Mouse (Mus musculus): ENCODE data around the gene Mex3a.

Gene Mex3a

DNA sequence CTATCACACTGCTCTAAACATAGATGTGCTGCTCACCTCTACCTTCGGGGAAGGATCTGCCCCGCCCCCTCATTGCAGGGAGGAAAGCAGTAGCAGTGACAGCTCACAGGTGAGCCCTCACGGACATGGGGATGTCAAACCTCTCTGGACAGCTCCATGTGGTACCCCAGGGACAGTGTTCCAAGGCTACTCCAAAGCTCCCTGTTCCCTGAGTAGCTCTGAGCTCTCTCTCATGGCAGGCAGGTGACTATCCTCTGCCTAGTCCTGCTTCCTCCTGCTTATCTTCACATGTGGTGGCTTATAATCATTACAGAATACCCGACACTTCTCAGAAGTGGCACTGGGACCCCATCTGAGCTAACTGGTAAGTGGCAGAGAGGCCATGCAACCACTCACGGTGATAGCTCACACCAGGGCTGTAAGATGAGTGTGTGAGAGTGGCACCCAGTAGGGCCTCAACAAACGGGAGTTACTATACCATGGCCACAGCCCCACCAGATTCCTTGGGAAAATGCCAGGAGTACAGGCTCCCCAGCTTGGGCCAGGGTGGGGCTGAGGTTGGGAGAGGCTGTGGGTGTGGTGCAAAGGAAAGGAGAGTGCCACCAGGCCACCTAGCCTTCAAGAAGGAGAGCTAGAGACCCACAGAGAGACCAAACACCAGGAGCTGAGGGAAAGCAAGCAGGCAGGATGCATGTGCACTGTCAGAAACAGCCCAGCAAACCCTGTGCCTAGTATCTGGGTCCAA, 14.7 kb downstream of the Mex3a start:
- no peak for DNase-seq

DNA sequence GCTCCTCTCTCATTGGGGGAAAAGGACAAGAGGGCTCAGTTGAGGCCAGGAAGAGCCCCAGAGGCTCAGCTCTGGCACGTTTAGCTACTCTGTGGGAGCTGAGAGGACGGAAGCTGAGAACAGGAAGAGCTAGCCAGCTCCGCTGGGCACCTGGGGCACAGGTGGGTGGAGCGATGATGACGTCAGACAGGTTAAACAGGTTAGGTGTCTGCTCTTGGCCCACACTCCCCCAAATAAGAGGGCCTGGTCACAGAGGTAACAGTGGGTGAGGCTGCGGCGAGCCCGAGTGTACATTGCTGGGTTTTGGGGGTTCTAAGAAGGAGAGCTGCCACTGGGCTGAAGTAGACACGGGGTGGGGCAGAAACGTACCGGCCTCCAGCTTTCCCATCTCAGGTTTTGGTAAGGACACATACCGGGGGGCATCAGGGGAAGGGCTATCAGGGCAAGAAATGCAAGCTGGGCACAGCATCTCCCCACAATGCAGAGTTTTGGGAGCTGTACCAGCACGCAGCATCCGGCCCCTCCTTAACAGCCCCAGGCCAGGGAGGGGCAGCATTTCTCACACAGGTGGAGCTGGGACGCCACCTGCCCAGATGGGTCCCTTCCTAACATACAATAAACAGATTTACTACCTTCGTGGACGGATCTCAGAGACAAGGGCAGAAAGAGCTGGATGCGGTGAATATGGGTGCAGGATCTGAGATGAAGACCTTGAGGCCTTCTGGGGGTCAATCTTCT, 16.2 kb downstream of the Mex3a start, which contains the start of gene Rab25:
Gene Rab25, minus strand, starts transcription at position 121 of the 738 bp plus-strand sequence.
- DNase-seq, result no peak

DNA sequence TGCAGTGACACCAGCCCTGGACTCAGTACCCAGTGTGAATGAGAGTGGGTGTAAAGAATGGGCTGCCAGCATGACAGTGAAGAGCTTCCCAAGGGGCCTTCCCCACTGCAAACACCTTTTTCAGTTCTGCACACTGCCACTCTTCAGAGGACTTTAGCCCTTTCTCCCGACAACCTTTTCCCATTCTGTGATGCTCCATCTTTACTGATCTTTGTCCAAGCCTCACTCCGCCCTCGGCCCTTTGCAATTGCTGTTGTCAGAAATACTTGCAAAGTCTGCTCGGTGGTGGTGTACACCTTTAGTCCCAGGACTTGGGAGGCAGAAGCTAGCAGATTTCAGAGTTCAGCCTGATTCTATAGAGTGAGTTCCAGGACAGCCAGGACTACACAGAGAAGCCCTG, 19.4 kb downstream of the Mex3a start:
- DNase-seq, result no peak

DNA sequence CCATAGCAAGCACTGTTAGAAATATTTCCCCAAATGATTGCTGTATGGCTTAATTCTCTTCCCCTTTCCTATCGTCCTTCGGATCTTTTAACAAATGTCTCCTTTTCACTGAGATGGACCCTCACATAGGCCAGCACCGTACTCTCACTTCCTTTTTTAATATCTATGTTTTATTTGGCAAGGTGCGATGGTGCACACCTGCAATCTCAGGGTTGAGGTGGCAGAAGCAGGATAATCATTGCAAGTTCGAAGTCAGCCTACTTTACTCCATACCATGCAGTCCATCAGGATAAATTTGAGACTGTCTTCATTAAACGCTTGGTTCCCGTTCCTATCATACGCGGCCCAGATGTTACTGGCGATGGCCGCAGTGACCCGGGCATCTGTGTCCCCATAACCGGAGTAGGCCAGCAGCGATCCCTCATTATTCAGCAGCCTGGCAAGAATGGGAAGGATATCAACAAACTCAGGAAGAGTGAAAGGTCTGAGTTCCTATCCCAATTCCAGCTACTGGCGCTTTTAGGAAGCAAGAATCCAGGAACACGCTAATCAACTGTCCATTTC, 20.0 kb downstream of the Mex3a start:
- DNase-seq, result peak in 1 of 2 experiments; percentile 18

DNA sequence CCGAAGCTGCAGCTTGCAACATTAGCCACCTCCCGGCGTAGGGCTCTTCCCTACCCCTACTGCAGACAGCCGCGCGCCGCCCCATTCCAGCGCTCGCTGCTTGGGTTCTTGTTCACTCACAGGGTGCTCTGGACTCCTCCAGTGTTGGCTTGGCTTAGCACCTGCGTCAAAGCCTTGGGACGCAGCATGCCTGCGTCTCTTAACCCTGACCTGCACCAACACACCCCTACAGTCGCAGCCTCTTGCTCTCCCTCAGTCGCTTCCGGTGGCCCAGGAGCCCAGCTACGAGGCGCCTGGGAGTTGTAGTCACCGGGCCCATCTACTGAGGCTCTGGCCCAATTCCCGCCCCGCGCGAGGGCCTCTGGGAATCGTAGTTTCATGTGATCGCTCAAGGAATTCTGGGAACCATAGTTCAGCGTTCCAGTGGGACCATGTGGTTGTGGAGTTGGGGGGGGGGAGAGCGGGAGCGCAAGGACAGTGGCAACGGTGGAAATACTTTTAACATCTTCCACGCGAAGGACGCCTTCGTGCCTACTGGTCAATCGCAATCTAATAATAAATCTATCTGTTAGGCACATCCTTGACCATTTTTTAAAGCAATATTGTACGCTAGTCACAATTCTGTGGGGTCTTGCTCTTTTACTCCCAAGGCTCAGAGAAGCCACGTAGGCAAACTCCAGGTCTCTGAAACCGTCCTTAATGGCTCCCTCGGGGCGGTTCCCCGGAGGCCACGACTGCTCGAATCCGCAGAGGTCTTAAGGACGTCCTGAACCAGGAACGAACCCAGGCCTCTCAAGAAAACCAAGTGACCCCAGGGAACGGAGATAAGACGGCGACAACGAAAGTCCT, 20.7 kb downstream of the Mex3a start, which contains the start of gene Lamtor2:
Gene Lamtor2, minus strand, starts transcription at position 399 of the 849 bp plus-strand sequence.
- DNase-seq, result peak; percentile 90 to 93

DNA sequence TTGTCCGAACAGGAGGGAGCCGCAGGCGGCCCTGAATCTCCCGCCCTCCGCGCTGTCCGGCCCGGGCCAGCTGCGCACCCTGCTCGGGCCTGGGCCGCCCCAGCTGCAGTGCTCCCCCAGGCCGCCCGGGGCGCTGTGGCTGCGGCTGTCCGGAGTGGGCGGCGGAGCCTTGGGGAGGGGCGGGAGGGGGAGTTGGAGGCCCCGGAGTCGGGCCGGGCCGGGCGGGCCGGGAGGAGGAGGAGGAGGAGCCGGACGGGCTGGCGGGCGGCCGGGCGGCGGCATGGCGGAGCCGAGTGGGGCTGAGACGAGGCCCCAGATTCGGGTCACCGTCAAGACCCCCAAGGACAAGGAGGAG, 21.3 kb downstream of the Mex3a start, which contains the start of gene Ubqln4:
Gene Ubqln4, plus strand, starts transcription at position 234 of the 355 bp plus-strand sequence.
- DNase-seq, result peak; percentile 92 to 95

DNA sequence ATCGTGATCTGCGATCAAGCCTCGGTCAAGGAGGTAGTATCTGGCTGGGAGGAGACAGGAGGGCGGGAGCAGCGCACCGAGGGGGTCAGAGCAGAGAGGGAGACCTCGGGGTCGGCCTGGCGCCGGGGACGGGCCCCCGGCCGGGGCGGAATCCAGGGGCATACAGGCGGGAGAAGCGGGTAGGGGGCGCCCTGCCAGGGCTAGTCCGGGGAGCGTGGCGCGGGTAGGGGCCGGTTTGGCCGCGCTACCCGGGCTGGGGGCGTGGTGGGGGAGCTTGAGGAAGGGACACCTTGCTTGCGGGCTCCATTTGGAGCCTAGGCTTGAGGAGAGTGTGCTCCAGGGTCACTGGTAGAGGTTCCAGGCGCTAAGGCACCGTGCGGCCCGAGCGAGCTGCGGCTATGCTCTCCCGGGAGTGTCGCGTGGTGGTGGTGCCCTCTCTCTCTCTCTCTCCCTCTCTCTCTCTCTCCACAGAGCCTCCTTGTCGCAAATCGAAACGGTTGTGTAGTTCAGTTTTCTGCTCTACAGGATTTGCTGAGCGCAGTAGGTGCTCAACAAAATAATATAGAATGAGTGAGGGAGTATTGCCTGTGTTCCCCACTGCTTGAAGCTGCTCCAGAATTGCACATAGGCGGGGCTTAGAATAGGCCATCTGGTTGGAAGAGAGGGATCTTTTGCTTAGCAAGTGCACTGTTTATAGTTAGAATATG, 21.8 kb downstream of the Mex3a start:
- DNase-seq, result no peak

DNA sequence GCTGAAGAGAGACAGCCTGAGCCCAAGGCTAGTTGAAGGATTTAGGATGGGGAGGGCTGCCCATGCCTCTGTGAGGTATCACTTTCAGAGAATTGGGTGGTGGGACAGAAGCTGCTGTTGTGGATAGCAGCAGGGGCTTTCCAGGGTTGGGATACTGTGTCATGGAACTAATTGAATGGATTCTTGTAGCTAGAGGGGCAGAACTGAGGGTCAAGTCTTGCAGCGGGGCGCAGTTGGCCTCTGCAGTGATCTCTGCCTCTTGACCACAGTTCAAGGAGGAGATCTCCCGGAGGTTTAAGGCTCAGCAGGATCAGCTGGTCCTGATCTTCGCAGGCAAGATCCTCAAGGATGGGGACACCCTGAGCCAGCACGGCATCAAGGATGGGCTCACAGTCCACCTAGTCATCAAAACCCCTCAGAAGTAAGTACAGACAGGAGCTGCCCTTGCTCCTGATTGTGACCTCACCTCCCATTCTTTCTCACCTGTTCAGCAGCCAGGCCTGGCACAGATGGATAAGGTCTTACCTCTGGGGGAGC, 22.9 kb downstream of the Mex3a start:
- no peak for DNase-seq

DNA sequence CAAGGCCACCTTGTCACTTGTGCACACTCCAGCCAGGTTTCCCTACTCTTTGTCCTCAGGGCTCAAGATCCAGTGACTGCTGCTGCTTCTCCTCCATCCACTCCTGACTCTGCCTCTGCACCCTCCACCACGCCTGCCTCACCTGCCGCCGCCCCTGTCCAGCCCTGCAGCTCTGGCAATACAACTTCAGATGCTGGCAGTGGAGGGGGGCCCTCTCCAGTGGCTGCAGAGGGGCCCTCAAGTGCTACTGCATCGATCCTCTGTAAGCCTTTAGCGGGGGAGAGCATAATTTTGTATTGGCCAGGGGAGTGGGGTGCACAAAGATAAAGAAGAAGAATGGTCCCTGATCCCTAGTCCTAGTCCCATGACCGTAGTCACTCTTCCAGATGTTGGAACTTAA, 23.5 kb downstream of the Mex3a start:
- DNase-seq, result no peak

DNA sequence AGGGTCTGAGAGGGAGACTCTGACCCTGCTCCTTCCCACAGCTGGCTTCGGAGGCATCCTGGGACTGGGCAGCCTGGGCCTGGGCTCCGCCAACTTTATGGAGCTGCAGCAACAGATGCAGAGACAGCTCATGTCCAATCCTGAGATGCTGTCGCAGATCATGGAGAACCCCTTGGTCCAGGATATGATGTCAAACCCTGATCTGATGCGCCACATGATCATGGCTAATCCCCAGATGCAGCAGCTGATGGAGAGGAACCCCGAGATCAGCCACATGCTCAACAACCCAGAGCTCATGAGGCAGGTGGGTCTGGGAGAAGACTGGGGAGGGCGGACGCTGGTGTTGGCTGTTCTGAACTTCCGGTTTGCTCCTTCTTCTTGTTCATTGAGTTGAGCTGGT, 24.4 kb downstream of the Mex3a start:
- no peak for DNase-seq

DNA sequence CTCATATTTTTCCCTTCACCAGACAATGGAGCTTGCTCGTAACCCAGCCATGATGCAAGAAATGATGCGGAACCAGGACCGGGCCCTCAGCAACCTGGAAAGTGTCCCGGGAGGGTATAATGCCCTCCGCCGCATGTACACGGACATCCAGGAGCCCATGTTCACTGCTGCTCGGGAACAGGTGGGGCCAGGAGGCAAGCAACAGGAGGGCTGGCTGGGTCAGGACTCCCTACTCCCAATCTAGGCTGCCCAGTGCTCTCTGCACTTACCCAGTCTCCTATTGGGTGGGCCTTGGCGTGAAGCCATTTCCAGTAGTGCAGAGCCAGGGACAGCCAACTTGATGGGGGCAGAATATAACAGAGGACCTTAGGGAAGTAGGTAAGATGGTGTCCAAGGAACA, 27.4 kb downstream of the Mex3a start:
- no peak for DNase-seq

DNA sequence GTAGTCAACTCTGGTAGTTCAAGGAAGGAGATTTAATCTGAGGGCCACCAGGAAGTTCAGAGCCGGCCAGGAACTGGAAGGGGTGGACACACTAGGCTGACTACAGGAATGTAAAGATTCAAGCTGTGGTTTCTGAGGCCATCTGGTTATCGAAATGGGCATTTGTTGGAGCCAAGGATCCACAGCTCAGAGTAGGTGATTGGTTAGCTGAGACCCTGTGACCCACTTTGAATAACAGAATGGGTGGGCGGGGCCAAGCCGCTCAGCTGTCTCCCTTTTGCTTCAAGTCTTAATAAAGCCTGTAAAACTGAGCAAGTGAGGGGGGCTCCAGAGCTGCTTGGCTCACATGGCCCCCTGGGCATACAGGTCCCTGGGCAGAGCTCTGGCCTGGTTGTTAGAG, 29.8 kb downstream of the Mex3a start:
- DNase-seq, result peak; percentile 31 to 37

DNA sequence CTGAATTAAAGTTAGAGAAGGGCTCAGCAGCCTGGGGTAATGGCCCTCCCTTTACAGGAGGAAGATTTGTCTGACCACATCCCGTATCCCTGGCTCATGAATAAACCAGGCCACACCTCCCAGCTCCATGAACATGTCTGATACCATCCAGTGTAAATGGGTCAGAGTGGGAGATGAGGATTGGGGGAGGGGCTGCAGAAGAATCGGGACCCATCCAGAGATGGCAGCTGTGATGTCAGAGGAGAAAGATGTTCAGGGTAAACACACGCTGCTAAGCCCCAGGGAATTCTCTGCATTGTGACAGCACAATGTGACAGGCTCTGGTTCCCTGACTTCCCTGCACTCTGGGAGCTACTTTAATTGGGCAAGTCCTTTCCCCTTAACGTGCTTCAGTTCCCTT, 31.2 kb downstream of the Mex3a start:
- DNase-seq, result no peak

DNA sequence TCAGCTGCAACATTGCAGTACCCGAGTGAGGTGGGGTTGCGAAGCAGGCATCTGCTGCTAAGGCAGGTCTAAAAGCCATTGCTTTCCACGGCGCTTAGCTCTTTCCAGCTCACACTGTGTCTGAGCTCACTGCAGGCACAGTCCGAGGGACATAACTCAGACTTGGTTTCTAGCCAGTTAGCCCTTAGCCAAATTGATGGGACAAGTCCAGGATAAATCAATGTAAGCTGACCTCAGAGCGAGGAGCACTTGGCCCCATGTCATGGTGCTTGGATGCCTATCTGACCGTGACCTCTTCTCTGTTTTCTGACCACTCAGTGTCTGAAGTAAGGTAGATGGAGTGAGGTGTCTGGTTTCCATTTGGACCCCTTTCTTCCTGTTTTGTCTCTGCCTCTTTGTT, 31.8 kb downstream of the Mex3a start:
- DNase-seq, result no peak

DNA sequence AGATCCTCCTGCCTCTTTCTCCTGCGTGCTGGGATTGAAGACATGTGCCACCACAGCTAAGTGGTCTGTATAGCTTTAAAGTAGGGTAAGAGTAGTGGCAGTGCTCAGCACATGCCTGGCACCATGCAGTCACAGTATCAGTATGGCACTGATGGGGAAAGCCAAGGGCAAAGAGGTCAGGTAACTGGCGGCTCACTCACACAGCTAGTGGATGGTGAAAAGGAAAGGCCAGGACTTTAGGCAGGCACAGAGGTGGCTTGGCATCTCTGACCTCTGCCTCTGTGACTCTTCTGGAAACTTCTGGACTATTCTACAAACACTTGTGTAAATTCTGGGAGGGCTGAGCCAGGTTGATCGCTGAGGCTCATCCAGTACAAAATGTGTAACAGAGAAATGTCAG, 33.9 kb downstream of the Mex3a start:
- DNase-seq, result no peak

DNA sequence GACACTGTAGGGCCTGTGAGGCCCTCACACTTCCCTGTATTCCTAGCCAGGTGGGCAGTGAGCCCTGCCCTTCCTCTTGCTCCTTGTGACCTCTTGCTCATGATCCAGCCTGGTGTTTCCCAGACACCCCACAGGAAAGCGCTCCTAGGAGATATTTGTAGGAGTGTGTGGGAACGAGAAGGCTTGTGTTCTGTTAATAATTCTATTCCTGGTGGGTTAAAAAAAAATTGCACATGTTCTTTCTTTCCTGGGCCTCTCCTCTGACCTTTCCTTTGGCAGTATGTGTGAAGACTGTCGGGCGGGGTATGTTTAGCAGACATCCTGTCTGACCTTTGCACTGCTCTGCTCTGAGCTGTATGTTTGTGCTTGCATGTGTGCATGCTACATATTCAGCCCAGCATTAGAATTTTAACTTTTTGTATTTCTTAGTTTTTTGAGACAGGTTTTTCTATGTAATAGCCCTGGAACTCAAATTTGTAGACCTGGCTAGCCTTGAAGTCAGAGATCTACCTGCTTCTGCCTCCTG, 34.4 kb downstream of the Mex3a start:
- no peak for DNase-seq

DNA sequence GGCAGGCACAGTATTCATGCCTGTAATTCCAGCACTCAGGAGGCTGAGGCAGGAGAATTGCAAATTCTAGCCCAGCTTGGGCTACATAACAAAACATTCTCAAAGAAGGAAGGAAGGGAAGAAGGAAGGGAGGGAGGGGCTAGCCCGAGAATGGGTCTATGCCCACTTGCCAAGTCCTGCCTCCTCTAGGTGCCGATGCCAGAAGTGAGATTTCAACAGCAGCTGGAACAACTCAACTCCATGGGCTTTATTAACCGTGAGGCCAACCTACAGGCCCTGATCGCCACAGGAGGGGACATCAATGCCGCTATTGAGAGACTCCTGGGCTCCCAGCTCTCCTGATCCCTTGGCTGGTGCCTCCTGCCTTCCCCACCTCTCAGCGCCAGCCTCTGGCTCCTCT, 35.7 kb downstream of the Mex3a start:
- no peak for DNase-seq

DNA sequence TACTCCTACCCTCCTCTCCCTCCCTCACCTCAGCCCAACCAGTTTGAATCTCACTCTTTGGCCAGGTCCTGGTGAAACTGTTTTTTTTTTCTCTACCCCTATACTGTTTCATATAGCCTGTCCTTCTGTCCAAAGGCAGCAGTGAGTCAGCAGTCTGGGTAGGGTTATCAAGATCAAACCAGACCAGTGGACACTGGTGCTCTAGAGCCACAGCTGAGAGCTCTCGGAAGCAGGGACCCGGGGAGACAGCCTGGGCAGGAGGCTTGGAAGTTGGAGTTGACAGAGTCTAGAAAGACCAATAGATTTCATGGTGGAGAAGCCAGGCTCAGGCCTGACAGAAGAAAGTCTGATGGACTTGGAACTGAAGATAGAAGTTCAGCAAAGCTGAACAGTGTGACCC, 36.4 kb downstream of the Mex3a start:
- no peak for DNase-seq

DNA sequence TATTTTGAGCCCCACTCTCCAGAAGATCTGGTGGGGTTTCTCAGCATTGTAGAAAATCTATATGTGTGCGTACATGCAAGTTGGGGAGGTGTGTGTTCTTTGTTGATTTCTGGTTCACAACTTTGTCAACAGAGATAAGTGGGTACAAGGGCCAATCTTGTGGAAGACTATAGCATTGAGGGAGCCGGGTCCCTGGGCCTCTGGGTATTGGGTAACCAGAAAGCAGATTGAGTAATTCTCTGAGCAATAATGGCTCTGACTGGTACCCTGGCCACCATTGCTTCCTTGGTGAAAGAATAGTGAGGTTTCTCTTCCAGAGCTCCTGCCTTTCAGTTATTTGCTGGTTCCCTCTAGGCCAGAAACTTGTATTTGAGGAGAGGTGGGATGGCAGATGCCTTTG, 36.9 kb downstream of the Mex3a start:
- no peak for DNase-seq

DNA sequence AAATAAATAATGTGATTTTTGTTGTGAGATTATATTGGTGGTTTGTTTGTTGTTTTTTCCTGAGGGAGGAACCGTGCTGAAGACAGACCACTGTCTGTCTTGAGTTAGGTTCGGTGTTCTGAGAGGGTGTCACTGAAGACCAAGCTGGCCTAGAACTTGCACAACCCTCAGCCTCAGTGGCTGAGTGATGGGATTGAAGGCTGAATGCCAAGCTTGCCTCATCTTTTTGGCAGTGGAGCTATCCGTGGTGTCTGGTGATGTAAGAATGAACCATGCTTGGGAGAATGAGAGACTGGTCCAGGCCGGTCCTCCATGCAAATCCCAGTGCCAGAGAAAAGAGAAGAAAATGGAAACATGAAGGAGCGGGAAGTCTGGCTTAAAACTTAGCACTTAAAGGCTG, 37.5 kb downstream of the Mex3a start:
- no peak for DNase-seq

DNA sequence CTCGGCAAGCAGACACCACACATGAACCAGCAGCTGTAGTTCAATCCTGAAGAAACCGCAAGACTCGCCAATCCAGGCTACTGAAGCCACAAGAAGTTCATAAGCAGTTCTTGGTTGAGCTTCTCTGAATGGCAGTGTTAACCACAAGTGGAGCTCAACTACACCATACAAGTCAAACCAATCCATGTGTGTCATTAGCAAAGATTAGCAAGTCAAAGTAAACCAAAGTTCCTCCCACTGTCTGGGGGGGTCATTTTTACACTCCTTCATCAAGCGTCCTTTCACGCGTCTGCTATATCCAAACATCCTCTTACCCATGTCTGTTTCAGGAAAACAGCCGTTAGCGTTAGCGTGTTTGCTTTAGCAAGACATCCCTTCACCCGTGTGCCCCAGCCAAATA, 38.1 kb downstream of the Mex3a start:
- DNase-seq, result no peak

DNA sequence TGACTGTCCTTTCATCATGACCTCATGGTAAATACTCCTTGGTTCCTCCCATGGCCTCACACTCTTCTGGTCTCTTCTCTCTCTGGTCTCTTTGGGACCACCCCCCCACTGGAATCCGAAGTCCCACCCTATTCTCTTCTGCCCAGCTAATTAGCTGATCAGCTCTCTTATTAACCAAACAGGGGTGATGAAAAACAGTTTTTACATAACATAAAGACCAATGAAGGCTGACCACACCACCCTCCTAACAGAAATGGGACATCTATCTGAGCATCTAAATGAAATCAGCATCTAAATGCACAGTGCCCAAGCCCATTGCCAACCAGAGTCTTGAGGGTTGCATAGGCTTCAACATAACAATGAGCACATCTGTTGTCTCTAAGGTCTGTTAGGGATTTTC, 39.7 kb downstream of the Mex3a start:
- no peak for DNase-seq
